Mouse (Mus musculus): ENCODE data around the gene Camsap1.

The Camsap1 gene

GRCm38 (mm10) chr2:25978997-25979396 lies 4.1 kb downstream of the Camsap1 start:
- no peak for ATAC-seq (ENCODE audit: low TSS enrichment)

- ATAC-seq (ENCODE audit: low TSS enrichment): no peak
These were observed 5.4 kb downstream of the Camsap1 start for GRCm38 (mm10) chr2:25977587-25978239.

- ATAC-seq (ENCODE audit: low TSS enrichment): no peak
These were observed 7.8 kb downstream of the Camsap1 start for GRCm38 (mm10) chr2:25975141-25975770.

GRCm38 (mm10) chr2:25970426-25970825 lies 12.7 kb downstream of the Camsap1 start:
- ATAC-seq (ENCODE audit: low TSS enrichment): no peak

- no peak for ATAC-seq (ENCODE audit: low TSS enrichment)
These were observed 13.8 kb downstream of the Camsap1 start for GRCm38 (mm10) chr2:25969319-25969718.

GRCm38 (mm10) chr2:25949291-25949690 lies 33.8 kb downstream of the Camsap1 start:
- ATAC-seq (ENCODE audit: low TSS enrichment): no peak

GRCm38 (mm10) chr2:25947950-25948349 lies 35.1 kb downstream of the Camsap1 start:
- ATAC-seq (ENCODE audit: low TSS enrichment): no peak

- ATAC-seq (ENCODE audit: low TSS enrichment): peak; percentile 70
These were observed 39.3 kb downstream of the Camsap1 start for GRCm38 (mm10) chr2:25943822-25944221.

- no peak for ATAC-seq (ENCODE audit: low TSS enrichment)
These were observed 42.6 kb downstream of the Camsap1 start for GRCm38 (mm10) chr2:25940503-25940902.

GRCm38 (mm10) chr2:25931249-25931859 lies 51.7 kb downstream of the Camsap1 start:
- ATAC-seq (ENCODE audit: low TSS enrichment): no peak

- no peak for ATAC-seq (ENCODE audit: low TSS enrichment)
These were observed 55.3 kb downstream of the Camsap1 start for GRCm38 (mm10) chr2:25927821-25928220.

- no peak for ATAC-seq (ENCODE audit: low TSS enrichment)
These were observed 58.1 kb downstream of the Camsap1 start for GRCm38 (mm10) chr2:25924934-25925333.

- ATAC-seq (ENCODE audit: low TSS enrichment): no peak
These were observed 59.3 kb downstream of the Camsap1 start for GRCm38 (mm10) chr2:25923799-25924198.

GRCm38 (mm10) chr2:25919972-25920371 lies 63.1 kb downstream of the Camsap1 start:
- ATAC-seq (ENCODE audit: low TSS enrichment): no peak; the same call in 1 of the 2 replicates

GRCm38 (mm10) chr2:25918408-25918807 lies 64.7 kb downstream of the Camsap1 start:
- peak; percentile 47; the same call in 1 of the 2 replicates for ATAC-seq (ENCODE audit: low TSS enrichment)

- no peak for ATAC-seq (ENCODE audit: low TSS enrichment)
These were observed 68.3 kb downstream of the Camsap1 start for GRCm38 (mm10) chr2:25914821-25915220.

GRCm38 (mm10) chr2:25914201-25914600 lies 68.9 kb downstream of the Camsap1 start:
- peak; percentile 60 for ATAC-seq (ENCODE audit: low TSS enrichment)

- peak; percentile 42 for ATAC-seq (ENCODE audit: low TSS enrichment)
These were observed 69.8 kb downstream of the Camsap1 start for GRCm38 (mm10) chr2:25913247-25913646.

GRCm38 (mm10) chr2:25909872-25910271 lies 73.2 kb downstream of the Camsap1 start:
- ATAC-seq (ENCODE audit: low TSS enrichment): no peak

- peak; percentile 62 for ATAC-seq (ENCODE audit: low TSS enrichment)
These were observed 84.1 kb downstream of the Camsap1 start for GRCm38 (mm10) chr2:25898970-25899369.

- ATAC-seq (ENCODE audit: low TSS enrichment): peak; percentile 56; the same call in 1 of the 2 replicates
These were observed 90.6 kb downstream of the Camsap1 start for GRCm38 (mm10) chr2:25892440-25892839.

- no peak for ATAC-seq (ENCODE audit: low TSS enrichment)
These were observed 94.9 kb downstream of the Camsap1 start for GRCm38 (mm10) chr2:25888144-25888543.

GRCm38 (mm10) chr2:25887226-25887625 lies 95.9 kb downstream of the Camsap1 start:
- no peak for ATAC-seq (ENCODE audit: low TSS enrichment)

Measured in frontal cortex, adult (tissue).